Mouse (Mus musculus): ENCODE data around the gene Bri3. TPM values are rescaled to one million over a fixed set of nuclear protein-coding genes. Genes with fewer than 3 reads are reported as not detected.

The Bri3 gene
- total and polyA plus RNA-seq, 3 experiments = 129 to 258 (median 152) TPM

GRCm38 (mm10) chr5:144288391-144288790, 44.2 kb downstream of the Bri3 start:
- H3K79me2 ChIP-seq (replicated peaks; ENCODE audit: control insufficient read depth, insufficient read depth, low read length) = no peaks in the 10 kb centered on the region
- TF ChIP-seq POLR2A (IDR thresholded peaks at IDR 0.05; ENCODE audit: insufficient read depth, low read depth, low read length) (no peak), CTCF (IDR thresholded peaks at IDR 0.05) (no peak), EP300 (IDR thresholded peaks at IDR 0.05; ENCODE audit: insufficient read depth, low read depth, low read length) (no peak)
- H3K36me3 ChIP-seq (ENCODE audit: control insufficient read depth, insufficient read depth, low read length) = no peaks in the 10 kb centered on the region
- intact Hi-C loops (cut with DNase I) = no loop called here
- no peaks in the 10 kb centered on the region for H3K27me3 ChIP-seq (ENCODE audit: control insufficient read depth, insufficient read depth, low read length)
- peak in 1 of 2 experiments; percentile 36 for DNase-seq
- WGBS = 84% methylated on average over 9 of the region's 9 CpGs
- no peak overlapping the region for H3K4me3 ChIP-seq
- H3K9ac ChIP-seq (ENCODE audit: low read depth, low read length) = no peak overlapping the region
- H3K4me1 ChIP-seq (ENCODE audit: control insufficient read depth, insufficient read depth, low read length) = peaks cover 9% of the 10 kb centered on the region
- no peak overlapping the region for H3K27ac ChIP-seq

- WGBS = 42% methylated on average over 4 of the region's 4 CpGs
- no peaks in the 10 kb centered on the region for H3K36me3 ChIP-seq (ENCODE audit: control insufficient read depth, insufficient read depth, low read length)
- H3K4me3 ChIP-seq = no peak overlapping the region
- intact Hi-C loops (cut with DNase I) = no loop called here
- H3K9ac ChIP-seq (ENCODE audit: low read depth, low read length) = no peak overlapping the region
- no peak for TF ChIP-seq CTCF (IDR thresholded peaks at IDR 0.05)
- TF ChIP-seq EP300 (IDR thresholded peaks at IDR 0.05; ENCODE audit: insufficient read depth, low read depth, low read length) = no peak
- no peak for TF ChIP-seq POLR2A (IDR thresholded peaks at IDR 0.05; ENCODE audit: insufficient read depth, low read depth, low read length)
- H3K27me3 ChIP-seq (ENCODE audit: control insufficient read depth, insufficient read depth, low read length) = no peaks in the 10 kb centered on the region
- peaks cover 7% of the 10 kb centered on the region for H3K4me1 ChIP-seq (ENCODE audit: control insufficient read depth, insufficient read depth, low read length)
- H3K27ac ChIP-seq = peak overlapping the region; percentile 53
- no peaks in the 10 kb centered on the region for H3K79me2 ChIP-seq (replicated peaks; ENCODE audit: control insufficient read depth, insufficient read depth, low read length)
- DNase-seq = no peak
Measured at GRCm38 (mm10) chr5:144289769-144290440, 45.7 kb downstream of the Bri3 start.

- Histone ChIP-seq H3K4me1 (ENCODE audit: control insufficient read depth, insufficient read depth, low read length) (peaks cover 2% of the 10 kb centered on the region; the same call in 1 of the 2 replicates), H3K9ac (ENCODE audit: low read depth, low read length) (no peak overlapping the region), H3K27me3 (ENCODE audit: control insufficient read depth, insufficient read depth, low read length) (no peaks in the 10 kb centered on the region), H3K27ac (no peak overlapping the region), H3K36me3 (ENCODE audit: control insufficient read depth, insufficient read depth, low read length) (no peaks in the 10 kb centered on the region), H3K79me2 (replicated peaks; ENCODE audit: control insufficient read depth, insufficient read depth, low read length) (no peaks in the 10 kb centered on the region), H3K4me3 (no peak overlapping the region)
- 54% methylated on average over 7 of the region's 7 CpGs for WGBS
- no peak for TF ChIP-seq POLR2A (IDR thresholded peaks at IDR 0.05; ENCODE audit: insufficient read depth, low read depth, low read length)
- no peak for TF ChIP-seq CTCF (IDR thresholded peaks at IDR 0.05)
- TF ChIP-seq EP300 (IDR thresholded peaks at IDR 0.05; ENCODE audit: insufficient read depth, low read depth, low read length) = no peak
- intact Hi-C loops (cut with DNase I) = no loop called here
- DNase-seq = no peak
Measured at GRCm38 (mm10) chr5:144294908-144295307, 50.7 kb downstream of the Bri3 start.

- H3K27ac ChIP-seq = no peak overlapping the region
- peaks cover under 1% of the 10 kb centered on the region; the same call in 1 of the 2 replicates for H3K4me1 ChIP-seq (ENCODE audit: control insufficient read depth, insufficient read depth, low read length)
- no peak overlapping the region for H3K9ac ChIP-seq (ENCODE audit: low read depth, low read length)
- no peaks in the 10 kb centered on the region for H3K36me3 ChIP-seq (ENCODE audit: control insufficient read depth, insufficient read depth, low read length)
- intact Hi-C loops (cut with DNase I) = no loop called here
- H3K79me2 ChIP-seq (replicated peaks; ENCODE audit: control insufficient read depth, insufficient read depth, low read length) = no peaks in the 10 kb centered on the region
- TF ChIP-seq POLR2A (IDR thresholded peaks at IDR 0.05; ENCODE audit: insufficient read depth, low read depth, low read length) (no peak), EP300 (IDR thresholded peaks at IDR 0.05; ENCODE audit: insufficient read depth, low read depth, low read length) (no peak), CTCF (IDR thresholded peaks at IDR 0.05) (no peak)
- no peak overlapping the region for H3K4me3 ChIP-seq
- WGBS = 88% methylated on average over 1 of the region's 1 CpGs
- DNase-seq = no peak
- H3K27me3 ChIP-seq (ENCODE audit: control insufficient read depth, insufficient read depth, low read length) = no peaks in the 10 kb centered on the region
Measured at GRCm38 (mm10) chr5:144295357-144295756, 51.1 kb downstream of the Bri3 start.

GRCm38 (mm10) chr5:144296090-144296604, 51.9 kb downstream of the Bri3 start:
- Histone ChIP-seq H3K4me1 (ENCODE audit: control insufficient read depth, insufficient read depth, low read length) (no peaks in the 10 kb centered on the region), H3K79me2 (replicated peaks; ENCODE audit: control insufficient read depth, insufficient read depth, low read length) (no peaks in the 10 kb centered on the region), H3K4me3 (no peak overlapping the region), H3K36me3 (ENCODE audit: control insufficient read depth, insufficient read depth, low read length) (no peaks in the 10 kb centered on the region), H3K27ac (no peak overlapping the region), H3K9ac (ENCODE audit: low read depth, low read length) (no peak overlapping the region), H3K27me3 (ENCODE audit: control insufficient read depth, insufficient read depth, low read length) (no peaks in the 10 kb centered on the region)
- intact Hi-C loops (cut with DNase I) = no loop called here
- no peak for TF ChIP-seq POLR2A (IDR thresholded peaks at IDR 0.05; ENCODE audit: insufficient read depth, low read depth, low read length)
- TF ChIP-seq EP300 (IDR thresholded peaks at IDR 0.05; ENCODE audit: insufficient read depth, low read depth, low read length) = no peak
- TF ChIP-seq CTCF (IDR thresholded peaks at IDR 0.05) = no peak
- DNase-seq = no peak
- WGBS = 80% methylated on average over 7 of the region's 7 CpGs

GRCm38 (mm10) chr5:144303071-144303470, 58.8 kb downstream of the Bri3 start:
- 90% methylated on average over 2 of the region's 2 CpGs for WGBS
- Histone ChIP-seq H3K4me1 (ENCODE audit: control insufficient read depth, insufficient read depth, low read length) (no peaks in the 10 kb centered on the region), H3K27me3 (ENCODE audit: control insufficient read depth, insufficient read depth, low read length) (no peaks in the 10 kb centered on the region), H3K27ac (no peak overlapping the region), H3K9ac (ENCODE audit: low read depth, low read length) (no peak overlapping the region), H3K79me2 (replicated peaks; ENCODE audit: control insufficient read depth, insufficient read depth, low read length) (no peaks in the 10 kb centered on the region), H3K4me3 (no peak overlapping the region), H3K36me3 (ENCODE audit: control insufficient read depth, insufficient read depth, low read length) (no peaks in the 10 kb centered on the region)
- TF ChIP-seq CTCF (IDR thresholded peaks at IDR 0.05) (no peak), POLR2A (IDR thresholded peaks at IDR 0.05; ENCODE audit: insufficient read depth, low read depth, low read length) (no peak), EP300 (IDR thresholded peaks at IDR 0.05; ENCODE audit: insufficient read depth, low read depth, low read length) (no peak)
- intact Hi-C loops (cut with DNase I) = no loop called here
- DNase-seq = no peak
